Mouse (Mus musculus) right cerebral cortex, postnatal 25 days (tissue): ENCODE results near the gene H13.
A peak's percentile ranks its signal among the peaks of the same experiment; 100 is the strongest.

Source experiments
- DNase-seq: peaks from one replicate; pipeline ENCODE4 v3.0.0; 2022

Gene H13

DNA sequence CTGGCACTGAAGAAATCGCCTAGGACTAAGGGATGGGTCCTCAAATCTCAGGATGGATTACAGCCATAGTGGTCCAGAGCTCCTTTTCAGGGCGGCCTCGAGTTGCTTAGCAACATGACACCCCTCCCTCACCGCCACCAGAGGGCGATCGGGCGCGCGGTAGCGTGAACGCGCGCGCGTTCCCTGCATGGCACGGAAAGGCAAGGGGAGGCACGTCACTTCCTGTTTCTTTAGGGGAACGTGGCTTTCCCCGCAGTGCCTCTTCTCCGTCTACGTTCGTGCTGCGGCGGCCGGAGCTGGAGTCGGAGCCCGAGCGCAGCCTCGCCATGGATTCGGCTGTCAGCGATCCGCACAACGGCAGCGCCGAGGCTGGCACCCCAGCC is at the start of gene H13:
Gene H13 (plus strand): TSS at position 206 of the 383 bp plus-strand sequence.
- DNase-seq, result peak; percentile 91

DNA sequence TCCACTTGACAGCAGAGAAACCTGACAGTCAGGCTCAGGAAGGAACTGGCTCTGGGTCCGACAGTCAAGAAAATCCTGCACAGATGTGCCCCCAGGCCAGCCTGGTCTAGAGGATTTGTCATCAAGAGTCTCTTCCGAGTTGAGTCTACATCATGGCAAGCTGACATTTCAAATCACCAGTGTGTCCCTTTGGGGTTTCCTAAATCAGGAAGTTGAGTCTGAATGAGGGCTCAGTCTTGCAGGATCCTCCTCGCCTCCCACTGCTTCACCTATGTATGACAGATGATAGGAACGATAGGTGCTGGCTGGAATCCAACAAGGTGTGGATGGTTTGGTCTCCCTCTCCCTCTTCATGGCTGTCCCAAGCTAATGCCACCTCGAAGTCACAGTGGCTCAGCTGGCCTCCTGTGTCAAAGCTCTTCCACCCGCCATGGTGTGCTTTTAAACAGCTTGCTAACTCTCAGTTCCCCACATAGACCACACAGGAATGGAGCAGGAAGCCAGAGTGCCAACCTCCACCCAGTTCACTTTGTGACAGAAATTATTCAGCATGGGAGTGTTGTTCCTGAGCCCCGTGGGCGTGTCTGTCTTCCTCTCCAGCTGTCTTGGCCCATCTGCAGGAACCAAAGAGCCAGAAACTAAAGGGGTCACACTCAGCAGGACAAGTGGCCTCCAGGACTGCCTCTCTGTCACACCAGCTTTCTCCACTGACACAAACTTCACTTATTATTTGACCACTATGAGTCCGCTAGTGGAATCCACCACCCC is 48.7 kb upstream of the H13 start:
- DNase-seq, result no peak

DNA sequence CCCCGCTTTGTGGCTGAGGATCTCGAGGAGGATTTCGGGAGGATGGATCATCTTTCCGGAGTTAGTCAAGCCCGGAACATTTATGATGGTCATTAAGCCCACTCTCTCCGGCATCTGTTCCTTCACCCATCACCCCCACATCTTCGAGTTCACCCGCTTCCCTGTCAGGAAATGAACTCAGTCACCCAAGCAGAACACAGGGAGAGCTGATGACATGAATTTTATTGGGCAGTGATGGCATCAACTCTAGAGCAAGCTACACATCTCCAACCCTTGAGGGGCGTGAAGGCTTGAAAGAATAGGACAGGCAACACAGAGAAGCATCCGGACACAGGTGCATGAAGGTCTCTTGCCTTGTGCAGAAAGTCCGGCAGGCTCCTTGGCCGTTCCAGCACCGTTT is 47.1 kb upstream of the H13 start:
- no peak for DNase-seq

DNA sequence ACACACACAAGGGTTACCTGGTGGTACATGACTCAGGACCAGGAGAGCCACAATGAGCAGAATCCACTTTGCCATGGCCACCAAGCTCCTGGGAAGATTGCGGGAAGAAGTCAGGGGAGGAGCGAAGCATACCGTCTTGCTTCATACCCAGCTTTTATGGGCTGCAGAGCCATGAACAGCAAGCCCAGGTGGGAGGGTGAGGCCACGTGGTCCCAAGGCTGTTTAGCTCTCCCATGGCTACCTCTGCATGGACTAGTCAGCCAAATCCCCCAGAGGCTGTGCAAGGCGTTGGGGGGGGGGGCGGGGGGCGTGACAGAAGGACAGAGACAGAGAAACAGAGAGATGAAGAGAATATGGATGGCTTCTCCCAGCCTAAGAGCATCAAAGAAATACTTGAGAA is 46.3 kb upstream of the H13 start, which contains the start of gene Defb25:
Gene Defb25 (minus strand): TSS at position 101 of the 400 bp plus-strand sequence.
- DNase-seq, result no peak

DNA sequence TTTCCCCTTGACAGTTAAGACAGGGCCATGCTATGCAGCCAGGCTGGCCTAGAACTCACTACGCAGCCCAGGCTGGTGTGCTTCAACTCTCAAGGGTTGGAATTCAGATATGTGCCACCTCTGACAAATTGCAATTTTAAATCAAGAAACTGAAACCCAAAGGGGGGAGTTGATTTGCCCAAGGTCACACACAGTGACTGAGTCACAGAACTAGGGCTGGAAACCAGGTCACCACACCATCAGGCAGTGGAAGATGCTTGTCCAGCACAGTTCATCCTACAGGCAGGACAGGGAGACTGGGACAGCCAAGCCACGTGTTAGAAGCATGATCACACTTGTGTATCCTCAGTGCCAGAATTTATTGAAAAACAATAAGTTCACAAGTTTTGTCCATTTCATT is 44.7 kb upstream of the H13 start:
- DNase-seq, result no peak

DNA sequence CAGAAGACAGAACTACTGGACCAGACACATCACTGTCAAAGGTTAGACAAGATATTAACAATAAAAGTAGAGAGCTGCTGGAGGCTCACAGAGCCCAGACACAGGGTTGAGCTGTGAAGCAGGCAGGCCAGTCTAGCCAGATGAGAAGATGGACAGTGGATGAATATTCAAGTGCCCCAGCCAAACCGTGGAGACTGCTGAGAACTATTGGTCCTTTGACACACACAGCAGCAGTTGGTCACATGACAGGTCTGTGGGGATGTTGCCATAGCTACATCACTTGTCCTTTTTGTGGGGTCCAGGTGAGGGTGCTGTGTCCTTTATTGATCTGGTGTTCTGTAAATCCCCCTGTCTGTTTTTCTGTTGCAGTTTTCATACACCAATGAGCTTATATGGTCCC is 44.0 kb upstream of the H13 start:
- DNase-seq, result no peak

DNA sequence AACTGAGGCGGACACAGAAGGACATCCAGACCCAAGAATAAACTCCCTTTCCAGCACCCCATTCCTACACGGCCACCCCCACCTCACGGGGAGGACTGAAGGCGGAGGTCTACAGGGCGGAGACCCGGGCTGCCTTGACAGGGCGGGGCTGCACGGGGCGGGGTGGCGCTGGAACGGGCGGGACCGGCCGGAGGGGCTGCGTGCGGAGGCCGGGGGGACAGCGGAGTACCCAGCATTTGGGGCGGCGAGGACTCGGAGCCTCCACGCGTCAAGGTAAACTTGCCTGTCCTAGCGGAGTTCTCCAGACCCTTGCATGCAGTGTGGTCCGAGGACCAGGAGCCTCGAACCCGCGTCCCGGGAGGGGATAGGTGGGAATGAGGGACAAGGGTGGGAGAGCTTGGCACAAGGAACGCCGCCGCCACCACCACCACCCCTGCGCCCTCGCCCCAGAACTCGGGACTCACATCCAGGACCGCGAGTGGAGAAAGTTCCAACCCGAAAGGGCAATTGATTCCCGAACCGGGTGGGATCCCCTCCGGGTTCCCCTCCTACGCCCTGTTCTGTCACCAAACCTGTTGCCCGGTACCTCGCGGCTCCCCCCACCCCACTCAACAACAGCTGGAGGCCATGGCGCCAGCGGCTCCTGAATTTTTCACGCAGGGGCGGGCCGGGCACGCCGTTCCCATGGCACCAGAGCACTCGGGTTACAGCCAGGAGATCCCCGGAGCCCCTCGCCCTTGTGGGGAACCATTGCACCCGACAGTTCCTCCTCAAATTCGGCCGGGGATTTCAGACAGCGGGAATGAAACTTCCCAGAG is 42.3 kb upstream of the H13 start, which contains the start of gene Rem1:
Gene Rem1 (plus strand): TSS at position 178 of the 818 bp plus-strand sequence.
- no peak for DNase-seq

DNA sequence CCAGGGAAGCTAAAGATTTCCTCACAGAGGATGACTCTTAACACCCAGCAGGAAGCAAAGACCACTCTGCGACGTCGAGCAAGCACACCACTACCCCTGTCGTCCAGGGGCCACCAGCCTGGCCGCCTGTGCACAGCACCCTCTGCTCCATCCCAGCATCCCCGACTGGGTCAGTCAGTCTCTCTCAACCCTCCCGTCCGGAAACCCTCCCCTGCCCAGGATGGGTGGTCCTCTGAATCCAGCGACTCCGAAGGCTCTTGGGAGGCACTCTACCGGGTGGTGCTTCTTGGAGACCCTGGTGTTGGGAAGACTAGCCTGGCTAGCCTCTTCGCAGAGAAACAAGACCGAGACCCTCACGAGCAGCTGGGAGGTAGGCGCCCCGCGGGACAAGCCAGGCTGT is 41.2 kb upstream of the H13 start:
- no peak for DNase-seq

DNA sequence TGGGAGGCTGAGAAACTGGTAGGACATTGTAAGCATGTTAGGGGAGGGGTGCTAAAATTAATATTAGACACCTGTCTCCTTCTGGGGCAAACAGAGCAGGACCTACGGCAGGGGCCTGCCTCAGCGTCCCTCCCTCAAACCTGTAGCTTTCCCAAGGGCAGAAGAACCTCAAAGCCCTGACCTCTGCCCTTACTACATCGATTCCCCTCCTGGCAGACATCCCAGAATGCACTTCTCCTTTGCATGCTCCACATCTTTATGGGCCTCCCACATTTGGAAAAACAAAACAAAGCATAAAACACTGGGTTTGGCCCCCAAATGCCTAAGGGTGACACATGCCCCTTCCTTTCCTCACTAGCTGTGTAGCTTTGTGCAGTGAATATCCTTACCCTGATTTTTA is 40.0 kb upstream of the H13 start:
- no peak for DNase-seq

DNA sequence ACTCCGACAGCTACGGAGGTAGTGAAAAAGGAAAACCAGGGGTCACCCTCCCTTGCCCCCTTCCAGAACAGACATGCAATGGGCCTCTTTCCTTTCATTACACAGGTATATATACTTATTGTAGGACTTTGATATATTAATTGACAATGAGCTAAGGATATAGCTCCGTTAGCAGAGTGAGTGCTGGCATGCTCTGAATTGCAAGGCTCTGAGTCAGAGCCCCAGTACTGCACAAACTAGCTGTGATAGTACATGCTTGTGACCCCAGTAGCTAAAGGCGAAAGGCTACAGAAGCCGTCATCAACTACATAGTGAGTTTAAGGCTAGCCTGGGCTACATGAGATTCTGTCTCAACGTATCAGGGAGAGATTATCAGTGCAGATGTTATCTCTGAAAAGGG is 39.4 kb upstream of the H13 start:
- DNase-seq, result no peak

DNA sequence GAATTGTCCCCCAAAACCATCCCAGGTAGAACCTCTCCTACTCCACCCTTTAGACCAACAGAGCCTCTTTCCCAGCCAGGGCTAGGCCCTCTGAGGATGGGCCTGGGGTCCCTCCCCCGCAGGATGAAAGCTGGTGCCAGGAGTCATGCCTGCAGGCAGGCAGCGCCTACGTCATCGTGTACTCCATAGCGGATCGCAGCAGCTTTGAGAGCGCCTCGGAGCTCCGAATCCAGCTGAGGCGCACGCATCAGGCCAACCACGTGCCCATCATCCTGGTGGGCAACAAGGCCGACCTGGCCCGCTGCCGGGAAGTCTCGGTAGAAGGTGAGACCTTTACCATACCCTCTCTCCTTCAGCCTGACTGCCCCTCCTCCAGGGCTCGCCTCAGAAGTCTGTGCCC is 35.9 kb upstream of the H13 start:
- no peak for DNase-seq

DNA sequence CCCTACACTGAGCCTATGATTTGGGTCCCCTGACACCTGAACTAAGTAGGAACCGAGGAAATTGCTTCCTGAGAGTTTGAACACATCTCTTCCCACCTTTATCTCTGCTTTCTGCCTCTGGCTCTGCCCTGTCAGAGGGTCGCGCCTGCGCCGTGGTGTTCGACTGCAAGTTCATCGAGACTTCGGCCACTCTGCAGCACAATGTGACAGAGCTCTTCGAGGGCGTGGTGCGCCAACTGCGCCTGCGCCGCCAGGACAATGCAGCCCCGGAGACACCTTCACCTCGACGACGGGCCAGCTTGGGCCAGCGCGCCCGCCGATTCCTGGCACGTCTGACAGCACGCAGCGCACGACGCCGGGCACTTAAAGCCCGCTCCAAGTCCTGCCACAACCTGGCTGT is 35.0 kb upstream of the H13 start:
- DNase-seq, result no peak

DNA sequence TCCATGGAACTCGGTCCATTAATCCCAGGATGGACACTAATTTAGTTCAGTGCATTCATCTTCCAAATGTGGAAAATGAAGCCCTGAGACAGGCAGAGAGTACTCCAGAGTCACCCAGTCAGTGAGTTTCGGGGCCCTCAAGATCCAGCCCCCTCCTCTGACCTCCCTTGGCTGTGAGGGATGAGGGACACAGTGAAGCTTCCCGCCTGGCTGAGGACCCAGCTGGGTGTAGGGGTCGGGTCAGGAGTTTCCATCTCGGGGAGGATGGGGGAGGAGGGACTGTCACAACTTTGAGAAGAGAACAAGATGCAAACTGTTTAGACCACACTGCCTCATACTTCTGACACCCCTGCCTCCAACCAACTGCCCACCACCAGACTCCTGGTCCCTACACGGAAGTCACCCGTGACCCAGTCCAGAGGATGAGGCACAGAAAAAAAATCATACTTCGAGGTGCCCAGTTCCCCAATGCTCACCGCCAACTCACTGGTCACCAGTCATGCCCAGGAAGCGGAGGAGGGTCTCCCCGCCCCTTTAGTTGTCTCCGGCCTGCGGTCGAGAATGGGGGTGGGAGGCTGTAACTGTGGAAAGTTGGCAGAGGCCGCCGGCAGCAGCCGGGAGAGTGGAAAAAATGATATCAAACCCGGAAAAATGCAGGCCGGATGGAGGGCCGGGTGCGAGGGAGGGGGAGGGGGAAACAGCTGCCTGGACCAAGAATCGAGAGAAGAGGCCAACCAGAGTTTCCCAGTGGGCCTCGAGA is 32.8 kb upstream of the H13 start:
- no peak for DNase-seq

DNA sequence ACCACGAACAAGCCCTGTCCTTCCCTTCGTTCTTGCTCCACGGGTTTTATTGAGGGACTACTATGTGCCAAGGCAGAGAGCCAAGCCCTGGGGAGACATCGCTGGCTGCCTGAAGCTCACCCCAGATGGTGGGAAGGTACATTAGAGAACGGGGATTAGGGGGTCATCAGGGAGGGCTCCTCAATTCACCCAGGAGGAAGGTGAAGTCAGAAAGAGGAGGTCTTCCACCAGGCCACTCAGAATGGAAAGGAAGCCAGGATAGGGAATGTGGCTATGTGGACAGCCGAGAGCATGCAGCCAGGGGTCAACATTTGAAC is 32.3 kb upstream of the H13 start:
- no peak for DNase-seq

DNA sequence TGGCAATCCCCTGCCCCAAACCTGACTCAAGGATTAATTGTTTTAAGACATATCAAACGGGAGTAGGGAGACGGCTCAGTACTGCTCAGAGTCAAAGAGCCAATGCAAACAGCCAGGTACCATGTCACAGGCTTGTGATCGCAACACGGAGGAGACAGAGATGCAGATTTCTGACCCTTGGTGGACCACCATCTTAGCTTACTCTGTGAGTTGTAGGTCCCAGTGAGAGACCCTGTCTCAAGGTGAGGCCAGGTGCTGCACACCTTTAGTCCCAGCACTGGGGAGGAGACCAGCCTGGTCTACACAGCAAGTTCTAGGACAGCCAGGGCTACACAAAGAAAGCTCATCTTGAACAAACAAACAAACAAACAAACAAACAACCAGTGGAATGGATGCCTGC is 31.9 kb upstream of the H13 start:
- no peak for DNase-seq

DNA sequence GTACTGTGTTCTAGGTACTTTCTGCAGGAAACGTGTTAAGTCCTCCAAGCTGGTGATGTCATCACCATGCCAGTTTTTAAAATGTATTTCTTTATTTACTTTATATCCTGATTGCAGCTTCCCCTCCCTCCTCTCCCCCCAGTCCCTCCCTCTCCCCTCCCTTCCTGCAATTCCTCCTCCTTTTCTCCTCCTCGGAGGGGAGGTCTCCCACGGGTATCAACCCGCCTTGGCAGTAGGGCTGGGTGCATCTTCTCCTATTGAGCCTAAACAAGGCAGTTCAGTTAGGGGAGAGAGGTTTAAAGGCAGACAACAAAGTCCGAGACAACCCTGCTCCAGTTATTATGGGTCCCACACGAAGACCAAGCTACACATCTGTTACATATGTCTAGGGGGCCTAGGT is 30.4 kb upstream of the H13 start:
- DNase-seq, result no peak

DNA sequence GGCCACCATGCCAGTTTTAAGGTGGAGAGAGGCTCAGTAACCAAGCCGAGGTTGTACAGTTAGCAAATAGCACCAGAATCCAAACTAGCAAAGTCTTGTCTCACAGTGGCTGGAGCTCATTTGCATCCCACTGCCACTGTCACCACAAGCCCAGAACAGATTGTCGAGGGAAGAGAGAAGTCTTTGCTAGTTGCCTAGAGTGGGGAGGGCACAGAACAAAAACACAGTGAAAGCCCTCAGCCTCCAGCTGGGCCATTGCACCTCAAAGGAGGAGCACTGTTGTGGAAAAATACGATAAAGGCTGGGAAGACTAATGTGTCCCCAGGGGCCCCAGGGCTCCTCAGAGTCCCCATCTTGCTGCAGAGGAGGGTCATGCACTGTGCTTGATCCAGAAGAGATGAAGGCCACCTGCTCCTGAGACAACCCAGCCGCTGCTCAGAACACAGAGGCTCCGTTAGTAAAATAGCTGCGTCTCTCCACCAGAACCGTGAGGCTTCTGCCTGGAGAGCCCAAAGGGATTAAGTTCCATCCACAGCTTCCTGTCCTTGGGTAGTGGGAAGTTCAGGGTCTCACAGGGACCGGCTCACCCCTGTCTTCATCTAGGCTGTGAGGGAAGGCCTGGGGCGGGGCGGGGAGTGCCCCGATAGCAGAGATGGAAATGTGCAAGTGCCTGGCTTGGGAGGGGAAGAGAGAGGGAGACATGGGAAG is 29.7 kb upstream of the H13 start:
- no peak for DNase-seq

DNA sequence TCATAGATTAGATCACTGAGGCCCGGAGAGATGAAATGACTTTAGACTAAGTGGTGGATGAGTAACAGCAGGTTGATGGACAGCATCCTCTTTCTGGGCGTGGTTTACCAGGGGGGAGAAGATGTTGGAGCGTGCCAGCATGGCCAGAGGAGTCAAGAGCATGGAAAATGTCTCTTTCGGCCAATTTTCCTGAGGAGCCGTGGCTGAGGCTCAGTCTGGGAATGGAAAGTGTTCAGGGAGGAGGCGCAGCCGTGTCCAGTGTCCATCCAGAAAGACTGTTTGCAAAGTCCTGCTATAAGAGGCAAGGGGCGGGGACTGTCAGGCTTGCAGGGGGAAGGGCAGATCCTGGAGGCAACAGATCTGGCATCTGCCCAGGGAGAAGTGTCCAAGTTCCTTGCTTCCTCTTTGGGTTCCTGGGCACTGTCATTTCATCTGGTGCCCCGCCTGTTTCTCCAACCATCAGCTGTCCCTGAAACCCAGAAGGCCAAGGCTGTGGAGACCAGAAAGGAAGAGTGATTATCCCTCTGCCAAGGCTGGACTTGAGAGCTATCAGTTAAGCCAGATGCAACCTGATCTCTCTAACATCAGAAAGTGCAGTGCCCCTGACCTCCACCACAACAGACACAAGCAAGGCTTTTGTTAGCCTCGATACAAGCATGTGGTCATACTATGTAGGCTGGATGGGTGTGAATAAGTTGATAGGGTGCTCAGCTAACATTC is 16.2 kb upstream of the H13 start:
- no peak for DNase-seq

DNA sequence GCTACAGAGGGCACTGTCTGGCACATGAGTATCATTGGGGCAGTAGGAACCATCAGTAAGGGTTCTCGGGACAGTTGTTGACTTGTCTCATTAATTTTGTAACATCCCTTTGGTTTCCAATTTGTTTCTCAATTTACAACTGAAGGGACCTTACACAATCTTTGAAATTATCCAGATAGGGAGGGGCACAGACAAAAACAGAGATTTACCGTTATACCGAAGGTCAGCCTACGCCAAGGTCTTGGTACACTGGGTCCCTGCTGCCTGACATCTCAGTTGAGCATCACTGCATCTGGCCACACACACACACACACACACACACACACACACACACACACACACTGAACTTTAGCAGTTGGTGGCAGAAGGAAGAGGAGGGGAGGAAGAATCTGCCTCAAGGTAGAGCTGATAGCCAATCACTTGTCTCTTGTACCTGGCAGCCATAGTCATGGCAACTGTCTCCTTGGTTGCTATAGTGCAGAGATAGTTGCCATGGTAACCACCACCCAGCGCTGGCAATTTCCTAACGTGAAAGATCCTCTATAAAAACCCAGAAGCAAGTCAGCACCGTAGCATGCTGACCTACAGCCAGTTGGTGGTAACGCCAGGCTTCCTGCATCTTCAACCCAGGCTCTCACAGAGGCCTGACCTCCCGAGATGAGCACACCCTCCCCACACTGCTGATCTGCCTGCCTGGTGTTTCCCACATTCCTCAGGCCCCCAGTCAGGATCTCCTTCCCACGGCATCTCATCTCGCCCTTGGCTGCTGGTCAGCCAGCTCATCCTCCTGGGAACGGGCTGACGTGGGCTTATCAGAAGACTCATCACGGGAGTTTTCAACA is 15.2 kb upstream of the H13 start:
- peak; percentile 77 for DNase-seq

DNA sequence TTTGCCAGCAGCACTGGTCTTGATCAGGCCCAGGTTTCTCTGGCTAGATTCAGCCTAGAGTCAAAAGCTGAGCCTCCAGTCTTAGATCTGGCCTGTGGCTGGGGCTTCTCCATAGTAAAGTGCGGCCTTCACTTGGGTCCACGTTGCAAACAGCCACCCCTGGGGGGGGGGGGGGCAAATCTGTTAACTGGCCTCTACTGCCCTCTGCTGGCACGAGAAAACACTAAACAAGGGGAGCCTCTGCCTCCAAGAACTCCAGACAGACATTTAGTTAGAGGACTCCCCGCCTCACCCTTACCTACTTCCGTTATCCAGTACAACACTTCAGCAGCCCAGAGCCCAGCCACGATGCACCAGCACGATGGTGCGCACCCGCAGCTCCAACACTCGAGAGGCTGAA is 11.9 kb upstream of the H13 start:
- DNase-seq, result no peak

DNA sequence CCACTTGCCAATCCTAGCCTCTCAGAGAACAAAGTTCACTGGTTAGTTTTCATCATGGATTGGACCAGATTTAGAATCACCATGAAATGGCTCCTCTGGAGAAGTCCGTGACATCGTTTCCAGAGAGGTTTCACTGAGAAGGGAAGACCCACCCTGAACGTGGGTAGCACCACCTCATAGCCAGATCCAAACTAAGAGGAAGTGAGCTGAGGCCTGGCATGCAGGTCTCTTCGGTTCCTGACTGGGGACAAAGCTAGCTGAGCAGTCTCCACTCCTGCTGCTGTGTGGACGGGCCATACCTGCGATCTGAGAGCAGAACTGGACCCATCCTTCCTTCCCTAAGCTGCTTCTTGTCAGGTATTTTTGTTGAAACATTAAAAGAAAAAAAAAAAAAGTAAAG is 8.1 kb upstream of the H13 start:
- DNase-seq, result no peak
